Mouse (Mus musculus): ENCODE measurements at regions not wholly inside any gene's neighbourhood (a gene's known extent, or its start where the extent isn't known, plus 50 kb on each side); places are given as distances from the start of the nearest gene placed in this dataset.
A peak's percentile ranks its signal among the peaks of the same experiment; 100 is the strongest.

DNA sequence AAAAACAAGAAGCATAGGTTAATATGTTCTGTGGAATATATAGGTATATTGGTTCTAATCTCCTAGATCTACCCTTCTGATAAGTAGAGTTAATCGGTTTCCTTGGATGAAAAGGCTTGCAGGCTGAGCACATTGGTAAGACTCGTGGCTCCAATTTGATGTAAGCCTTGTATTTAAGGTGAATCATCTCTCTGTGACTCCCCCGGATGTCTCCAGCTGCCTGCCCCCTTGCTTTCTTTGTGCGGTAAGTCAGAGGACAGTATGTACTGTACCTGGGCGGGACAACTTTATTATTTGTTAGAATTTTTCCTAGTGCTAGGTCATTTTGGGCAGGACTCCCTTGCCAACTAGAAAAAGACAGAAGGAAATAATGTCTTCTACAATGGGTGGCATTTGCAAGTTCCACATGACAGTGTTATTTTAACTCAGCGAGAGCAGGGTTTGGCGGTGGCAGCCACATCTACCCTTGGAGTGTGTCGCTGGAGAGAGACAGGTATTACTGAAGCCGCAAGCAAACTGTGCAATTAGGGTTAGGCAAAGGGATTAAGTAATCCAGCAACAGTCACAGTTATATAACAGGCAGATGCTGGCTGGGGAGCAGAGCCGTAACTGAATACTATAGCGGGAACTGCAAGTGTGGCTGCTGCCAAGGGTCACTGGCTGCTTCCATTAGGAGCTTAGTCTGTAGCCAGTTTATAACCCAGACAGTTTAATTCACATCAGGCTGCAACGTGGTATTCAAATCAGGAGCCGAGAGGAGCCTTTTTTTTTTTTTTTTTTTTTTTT is 172.9 kb downstream of the Moxd1 start:
- peak; percentile 77; the same call in 1 of the 2 replicates for ATAC-seq (ENCODE audit: low FRiP score, low read depth)
- Histone ChIP-seq H3K27me3 (no peaks in the 10 kb centered on the region), H3K4me3 (no peak overlapping the region), H3K9ac (no peak overlapping the region), H3K27ac (no peak overlapping the region), H3K4me1 (0 out of 2 replicates have a peak, but pooled peaks cover 5% of the 10 kb centered on the region), H3K36me3 (no peaks in the 10 kb centered on the region), H3K9me3 (no peaks in the 10 kb centered on the region), H3K4me2 (replicated peaks) (no peak overlapping the region)
- WGBS = 56% methylated on average over 13 of the region's 13 CpGs

DNA sequence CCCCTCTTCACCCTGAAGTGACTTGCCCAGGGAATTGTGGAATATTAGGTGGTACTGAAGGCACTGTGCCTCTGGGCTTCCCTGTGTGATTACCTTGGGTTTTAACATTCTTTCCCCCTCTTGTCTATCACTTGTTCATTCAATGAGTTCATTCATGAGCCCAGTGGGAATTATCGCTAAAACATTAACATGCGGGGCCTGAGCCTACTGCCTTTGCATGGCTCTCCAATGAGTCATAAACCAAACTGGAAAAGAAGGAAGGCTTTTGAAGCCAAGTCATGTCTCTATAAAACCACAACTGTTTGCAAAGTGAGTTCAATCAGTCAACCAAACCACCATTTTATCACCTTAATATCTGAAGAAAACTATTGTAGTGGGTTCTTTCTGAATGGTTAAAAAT is 173.8 kb downstream of the Moxd1 start:
- H3K27me3 ChIP-seq = no peaks in the 10 kb centered on the region
- WGBS = 58% methylated on average over 2 of the region's 2 CpGs
- H3K27ac ChIP-seq = no peak overlapping the region
- no peak overlapping the region for H3K4me2 ChIP-seq (replicated peaks)
- no peaks in the 10 kb centered on the region for H3K9me3 ChIP-seq
- H3K36me3 ChIP-seq = no peaks in the 10 kb centered on the region
- ATAC-seq (ENCODE audit: low FRiP score, low read depth) = 0 out of 2 replicates have a peak, but pooled peaks have one; percentile 57
- no peak overlapping the region for H3K9ac ChIP-seq
- 0 out of 2 replicates have a peak, but pooled peaks cover 5% of the 10 kb centered on the region for H3K4me1 ChIP-seq
- H3K4me3 ChIP-seq = no peak overlapping the region

DNA sequence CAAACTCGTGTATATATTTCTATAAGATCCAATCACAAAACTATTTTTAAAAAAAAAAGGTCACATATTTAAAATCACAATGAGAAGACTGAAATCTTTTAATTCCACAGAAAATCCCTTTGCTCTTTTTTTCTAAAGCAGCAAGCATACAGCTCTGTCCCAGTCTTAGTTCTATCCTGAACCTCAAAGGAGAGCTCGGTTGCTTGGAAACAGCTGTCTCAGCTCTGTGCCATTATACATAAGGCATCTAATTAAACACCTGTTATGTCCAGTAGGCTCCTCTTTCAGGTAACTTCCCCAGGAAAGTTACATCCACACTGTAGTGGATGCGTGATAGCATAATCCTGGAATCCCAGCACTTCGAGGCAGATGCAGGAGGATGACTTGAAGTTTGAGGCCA is 181.5 kb downstream of the Moxd1 start:
- Histone ChIP-seq H3K27ac (no peak overlapping the region), H3K36me3 (no peaks in the 10 kb centered on the region), H3K4me1 (no peaks in the 10 kb centered on the region), H3K4me2 (replicated peaks) (no peak overlapping the region), H3K4me3 (no peak overlapping the region), H3K9me3 (no peaks in the 10 kb centered on the region), H3K9ac (no peak overlapping the region), H3K27me3 (no peaks in the 10 kb centered on the region)
- WGBS = 72% methylated on average over 4 of the region's 4 CpGs
- ATAC-seq (ENCODE audit: low FRiP score, low read depth) = no peak

DNA sequence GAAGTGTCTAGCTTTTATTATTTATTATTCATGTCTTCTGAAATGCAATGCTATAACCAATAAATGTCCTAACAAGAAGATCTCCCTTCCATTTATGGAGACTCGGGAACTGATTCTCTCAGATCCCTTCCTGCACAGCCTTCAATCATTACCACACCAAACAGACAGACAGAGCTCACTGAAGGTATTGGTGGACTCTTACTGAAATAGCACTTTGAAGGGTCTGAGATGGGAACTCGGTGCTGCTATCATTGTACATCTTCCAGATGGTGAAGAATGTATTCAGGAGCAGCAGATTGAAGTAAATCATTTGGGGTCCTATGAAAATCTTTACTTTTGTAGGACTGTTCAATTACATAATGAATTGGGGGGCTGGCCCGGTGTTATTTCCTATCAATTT is 183.6 kb downstream of the Moxd1 start:
- no peaks in the 10 kb centered on the region for H3K4me1 ChIP-seq
- H3K4me2 ChIP-seq (replicated peaks) = no peak overlapping the region
- no peak overlapping the region for H3K9ac ChIP-seq
- H3K27ac ChIP-seq = no peak overlapping the region
- no peaks in the 10 kb centered on the region for H3K27me3 ChIP-seq
- 82% methylated on average over 3 of the region's 3 CpGs for WGBS
- ATAC-seq (ENCODE audit: low FRiP score, low read depth) = no peak
- H3K36me3 ChIP-seq = no peaks in the 10 kb centered on the region
- no peak overlapping the region for H3K4me3 ChIP-seq
- H3K9me3 ChIP-seq = no peaks in the 10 kb centered on the region

DNA sequence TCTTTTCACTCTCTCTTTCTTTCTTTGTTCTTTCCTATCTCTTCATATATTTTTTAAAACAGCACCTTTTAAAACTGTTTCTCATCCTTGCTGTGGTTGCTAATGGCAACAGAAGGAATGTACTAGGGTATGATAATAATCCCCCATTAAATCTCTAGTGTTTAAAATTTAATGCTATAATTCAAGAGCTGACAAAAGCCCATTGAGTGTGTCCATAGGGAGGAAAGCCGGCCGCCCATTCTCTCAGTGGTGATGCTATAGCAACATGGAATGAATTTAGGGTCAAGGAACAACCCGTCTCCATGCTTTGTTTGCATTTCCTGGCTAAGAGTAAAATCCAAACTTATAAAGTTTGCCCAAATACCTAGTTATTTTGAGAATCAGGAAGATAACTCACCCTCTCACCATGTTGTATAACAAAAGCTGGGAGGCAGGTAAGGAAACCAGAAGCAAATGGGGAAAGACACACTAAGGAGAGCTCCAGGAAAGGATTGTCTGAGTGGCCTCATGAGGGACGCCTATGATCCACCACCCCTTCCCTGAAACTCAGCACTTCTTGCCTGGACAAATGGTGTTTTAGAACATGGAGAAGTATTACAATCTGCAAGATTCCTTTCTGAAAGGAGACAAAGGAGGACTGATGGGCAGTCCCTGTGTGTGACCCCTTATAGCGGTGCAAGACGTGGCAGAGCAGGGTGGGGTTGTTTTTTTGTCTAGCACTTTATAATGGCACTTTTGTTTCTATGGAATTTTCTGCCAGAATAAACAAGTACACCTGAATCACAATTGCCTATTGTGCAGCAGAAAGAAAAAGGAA is 184.3 kb downstream of the Moxd1 start:
- no peak overlapping the region for H3K9ac ChIP-seq
- H3K4me3 ChIP-seq = no peak overlapping the region
- ATAC-seq (ENCODE audit: low FRiP score, low read depth) = no peak
- H3K27me3 ChIP-seq = no peaks in the 10 kb centered on the region
- no peaks in the 10 kb centered on the region for H3K36me3 ChIP-seq
- no peak overlapping the region for H3K27ac ChIP-seq
- WGBS = 66% methylated on average over 6 of the region's 6 CpGs
- H3K4me2 ChIP-seq (replicated peaks) = no peak overlapping the region
- H3K9me3 ChIP-seq = no peaks in the 10 kb centered on the region
- no peaks in the 10 kb centered on the region for H3K4me1 ChIP-seq

DNA sequence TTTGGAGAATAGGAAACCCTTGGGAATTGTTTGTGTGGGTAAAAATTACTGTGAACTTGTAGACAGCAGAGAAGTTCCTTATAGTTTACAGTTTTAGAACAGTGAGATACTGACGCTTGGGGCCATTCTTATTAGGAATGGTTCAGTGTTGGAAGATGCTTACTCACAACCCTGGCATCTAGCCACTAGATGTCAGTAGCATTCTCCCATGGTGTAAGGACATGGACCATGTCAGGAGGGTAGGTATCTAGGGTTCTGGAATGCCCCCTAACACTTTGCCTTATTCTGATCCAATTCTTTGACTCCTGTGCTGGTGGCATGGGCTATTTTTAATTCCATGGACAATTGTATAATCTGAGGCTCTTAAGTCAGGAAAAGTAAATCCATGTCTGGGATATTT is 185.3 kb upstream of the Ccn2 start:
- Histone ChIP-seq H3K4me3 (no peak overlapping the region), H3K4me1 (no peaks in the 10 kb centered on the region), H3K9me3 (no peaks in the 10 kb centered on the region), H3K4me2 (replicated peaks) (no peak overlapping the region), H3K9ac (no peak overlapping the region), H3K27me3 (no peaks in the 10 kb centered on the region), H3K36me3 (no peaks in the 10 kb centered on the region), H3K27ac (no peak overlapping the region)
- whole genome bisulfite sequencing = 32% methylated on average over 1 of the region's 1 CpGs
- ATAC-seq (ENCODE audit: low FRiP score, low read depth) = no peak

DNA sequence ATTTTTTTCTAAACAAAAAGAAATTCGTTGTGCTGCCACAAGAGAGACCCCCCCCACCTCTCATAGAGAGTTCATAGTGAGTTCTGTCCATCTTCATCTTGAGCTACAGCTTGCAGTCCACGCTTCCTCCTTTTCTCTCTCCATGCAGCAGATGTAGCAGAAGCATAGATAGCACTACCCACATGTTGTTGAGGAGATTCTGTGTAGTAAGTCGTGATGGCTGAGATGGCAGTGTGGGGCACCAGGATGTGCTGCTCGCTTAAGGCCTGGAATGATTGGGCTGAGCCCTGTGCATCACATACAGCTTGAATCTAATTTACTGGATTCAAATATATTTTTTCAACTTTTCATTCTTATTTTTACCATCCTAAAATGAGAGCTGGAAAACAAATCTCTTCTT is 184.4 kb upstream of the Ccn2 start:
- 84% methylated on average over 4 of the region's 4 CpGs for WGBS
- Histone ChIP-seq H3K4me3 (no peak overlapping the region), H3K27me3 (no peaks in the 10 kb centered on the region), H3K9me3 (no peaks in the 10 kb centered on the region), H3K9ac (no peak overlapping the region), H3K36me3 (no peaks in the 10 kb centered on the region), H3K4me2 (replicated peaks) (no peak overlapping the region), H3K4me1 (no peaks in the 10 kb centered on the region), H3K27ac (no peak overlapping the region)
- no peak for ATAC-seq (ENCODE audit: low FRiP score, low read depth)

DNA sequence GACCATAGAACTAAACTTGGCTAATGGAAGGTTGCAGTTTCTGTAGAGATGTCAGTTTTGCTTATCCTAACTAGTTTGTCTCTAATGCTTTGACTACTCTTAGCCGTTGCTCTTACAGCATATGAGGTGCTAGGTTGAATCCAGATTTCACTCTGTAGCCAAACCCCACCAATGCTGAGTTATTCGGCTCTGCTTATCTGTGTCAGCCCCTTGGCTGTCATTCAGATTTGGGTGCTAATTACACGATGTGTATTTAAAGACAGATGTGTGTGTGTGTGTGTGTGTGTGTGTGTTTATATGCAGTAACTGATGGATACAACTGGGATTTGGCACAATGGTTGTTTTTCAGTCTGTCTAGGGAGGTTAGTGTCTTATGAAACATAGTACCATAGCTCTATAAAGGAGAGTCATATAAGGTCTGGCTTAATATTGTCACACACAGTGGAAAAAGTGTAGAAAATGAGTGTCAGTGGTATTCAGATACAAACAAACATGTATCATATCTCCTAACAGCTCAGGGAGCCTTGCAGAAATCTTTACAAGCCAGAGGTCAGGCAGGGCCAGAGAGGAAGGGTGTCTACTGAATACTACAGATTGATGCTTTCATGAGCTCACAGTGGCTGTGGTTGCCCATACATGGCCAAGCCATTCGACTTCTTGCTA is 172.6 kb upstream of the Ccn2 start:
- no peak overlapping the region for H3K4me2 ChIP-seq (replicated peaks)
- ATAC-seq (ENCODE audit: low FRiP score, low read depth) = no peak
- no peak overlapping the region for H3K9ac ChIP-seq
- H3K9me3 ChIP-seq = no peaks in the 10 kb centered on the region
- H3K4me3 ChIP-seq = no peak overlapping the region
- H3K36me3 ChIP-seq = no peaks in the 10 kb centered on the region
- no peaks in the 10 kb centered on the region for H3K27me3 ChIP-seq
- H3K4me1 ChIP-seq = no peaks in the 10 kb centered on the region
- no peak overlapping the region for H3K27ac ChIP-seq
- WGBS = 73% methylated on average over 4 of the region's 4 CpGs

DNA sequence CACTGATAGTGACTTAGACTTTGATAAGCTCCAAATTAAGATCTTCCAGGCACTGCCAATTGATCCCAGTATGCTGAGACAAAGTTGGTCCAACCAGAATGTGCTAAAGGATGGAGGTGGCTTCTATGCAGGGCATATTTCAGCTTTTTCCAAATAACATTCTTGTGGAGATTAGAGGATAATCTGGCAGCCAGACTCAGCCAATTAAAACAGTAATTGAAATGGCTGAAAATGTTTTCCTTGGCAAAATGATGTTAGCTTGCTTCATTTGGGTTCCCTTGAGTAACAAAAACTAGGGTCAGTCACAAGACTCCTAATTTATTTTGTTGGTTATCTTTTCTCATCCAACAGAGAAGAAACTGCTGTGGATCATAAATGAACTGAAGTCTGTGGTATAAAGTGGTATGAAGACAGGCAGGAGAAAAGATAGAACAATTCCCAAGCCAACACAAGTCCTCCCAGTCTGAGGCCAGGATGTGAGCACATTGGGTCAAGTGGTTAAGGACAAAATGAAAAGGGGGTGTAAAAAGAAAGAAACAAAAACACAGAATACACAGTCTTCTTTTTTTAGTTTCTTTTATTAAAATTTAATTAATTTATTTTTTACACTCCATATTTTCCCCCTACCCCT is 161.4 kb upstream of the Ccn2 start:
- ATAC-seq (ENCODE audit: low FRiP score, low read depth) = no peak
- no peak overlapping the region for H3K9ac ChIP-seq
- H3K4me2 ChIP-seq (replicated peaks) = no peak overlapping the region
- no peaks in the 10 kb centered on the region for H3K36me3 ChIP-seq
- no peaks in the 10 kb centered on the region for H3K4me1 ChIP-seq
- H3K9me3 ChIP-seq = 0 out of 2 replicates have a peak, but pooled peaks cover under 1% of the 10 kb centered on the region
- H3K4me3 ChIP-seq = no peak overlapping the region
- H3K27me3 ChIP-seq = no peaks in the 10 kb centered on the region
- H3K27ac ChIP-seq = no peak overlapping the region

DNA sequence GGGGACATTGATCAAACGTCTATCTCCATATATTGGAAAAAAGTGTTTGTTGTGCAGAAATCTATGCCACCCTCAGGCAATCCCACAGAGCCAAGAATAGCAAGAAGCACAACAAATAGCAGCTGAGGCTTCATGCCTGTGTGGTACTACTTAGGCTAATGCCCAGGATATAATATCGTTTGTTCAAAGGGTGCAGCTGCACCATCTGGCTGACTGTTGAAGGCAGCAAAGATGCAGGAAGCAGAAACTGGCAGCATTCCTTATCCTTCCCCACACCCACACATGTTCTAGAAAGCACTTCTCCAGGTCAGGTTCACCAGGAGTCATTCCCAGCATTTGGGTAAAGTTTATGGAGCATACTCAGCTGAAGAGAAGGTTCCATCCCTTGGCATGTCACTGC is 158.1 kb upstream of the Ccn2 start:
- Histone ChIP-seq H3K4me2 (replicated peaks) (no peak overlapping the region), H3K4me3 (no peak overlapping the region), H3K36me3 (no peaks in the 10 kb centered on the region), H3K9ac (no peak overlapping the region), H3K27ac (no peak overlapping the region), H3K27me3 (no peaks in the 10 kb centered on the region), H3K9me3 (peaks cover 5% of the 10 kb centered on the region; the same call in 1 of the 2 replicates), H3K4me1 (no peaks in the 10 kb centered on the region)
- 52% methylated on average over 2 of the region's 2 CpGs for WGBS
- no peak for ATAC-seq (ENCODE audit: low FRiP score, low read depth)

DNA sequence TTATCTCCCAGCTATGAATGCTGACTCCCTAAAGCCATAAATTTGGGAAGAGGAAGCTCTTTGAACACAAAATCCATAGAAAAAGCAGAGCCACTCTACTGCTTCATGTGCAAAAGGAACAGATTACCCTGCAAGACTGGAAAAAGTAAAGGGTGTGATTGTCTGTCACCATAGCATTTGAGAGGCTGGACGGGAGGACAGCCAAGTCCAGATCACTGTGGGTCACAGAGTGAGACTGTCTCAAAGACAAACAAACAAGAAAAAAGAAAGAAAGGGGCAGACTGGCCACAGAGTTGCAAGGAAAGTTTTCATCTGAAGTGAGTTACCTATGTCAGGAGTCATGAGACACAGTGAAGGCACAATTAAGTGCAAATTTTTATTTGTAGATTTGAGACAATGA is 150.7 kb upstream of the Ccn2 start:
- H3K9me3 ChIP-seq = no peaks in the 10 kb centered on the region

DNA sequence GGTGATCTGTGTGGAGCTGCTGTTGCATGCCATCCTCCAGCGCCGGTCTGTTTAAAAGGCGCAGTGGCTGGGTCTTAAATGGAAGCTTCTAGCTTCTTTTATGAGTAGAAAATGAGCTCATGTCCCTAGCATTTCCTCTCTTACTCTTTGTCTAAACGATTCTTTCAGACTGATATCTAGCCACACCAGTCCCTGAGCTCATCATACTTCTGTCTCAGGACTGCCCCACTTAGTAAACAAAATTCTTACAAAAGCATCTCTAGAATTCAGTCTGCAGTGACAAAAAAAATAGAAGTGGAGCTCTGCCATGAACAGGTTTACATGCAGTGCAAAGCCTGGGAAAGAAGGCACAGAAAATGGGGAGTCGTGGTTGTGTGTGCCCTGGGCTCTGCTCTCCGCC is 150.2 kb upstream of the Ccn2 start:
- Histone ChIP-seq H3K27ac (no peak overlapping the region), H3K4me1 (peaks cover 15% of the 10 kb centered on the region), H3K9me3 (0 out of 2 replicates have a peak, but pooled peaks cover 3% of the 10 kb centered on the region), H3K4me3 (no peak overlapping the region), H3K9ac (no peak overlapping the region), H3K27me3 (no peaks in the 10 kb centered on the region), H3K4me2 (replicated peaks) (no peak overlapping the region), H3K36me3 (no peaks in the 10 kb centered on the region)
- whole genome bisulfite sequencing = 79% methylated on average over 6 of the region's 6 CpGs
- ATAC-seq (ENCODE audit: low FRiP score, low read depth) = no peak

More for the DNA sequence above, 150.7 kb upstream of the Ccn2 start:
- H3K4me2 ChIP-seq (replicated peaks) = no peak overlapping the region
- no peak for ATAC-seq (ENCODE audit: low FRiP score, low read depth)
- H3K9ac ChIP-seq = no peak overlapping the region
- no peak overlapping the region for H3K4me3 ChIP-seq
- H3K27me3 ChIP-seq = no peaks in the 10 kb centered on the region
- no peaks in the 10 kb centered on the region for H3K36me3 ChIP-seq
- 53% methylated on average over 1 of the region's 1 CpGs for WGBS
- no peak overlapping the region for H3K27ac ChIP-seq
- H3K4me1 ChIP-seq = peaks cover 15% of the 10 kb centered on the region

All from limb, embryonic 13.5 days (tissue).